Mouse (Mus musculus): ENCODE results near the gene Gdpd3. TPM values are rescaled to one million over a fixed set of nuclear protein-coding genes. Genes with fewer than 3 reads are reported as not detected.

Gene Gdpd3
- polyA plus RNA-seq, 1 experiment, result 58.2 TPM

DNA sequence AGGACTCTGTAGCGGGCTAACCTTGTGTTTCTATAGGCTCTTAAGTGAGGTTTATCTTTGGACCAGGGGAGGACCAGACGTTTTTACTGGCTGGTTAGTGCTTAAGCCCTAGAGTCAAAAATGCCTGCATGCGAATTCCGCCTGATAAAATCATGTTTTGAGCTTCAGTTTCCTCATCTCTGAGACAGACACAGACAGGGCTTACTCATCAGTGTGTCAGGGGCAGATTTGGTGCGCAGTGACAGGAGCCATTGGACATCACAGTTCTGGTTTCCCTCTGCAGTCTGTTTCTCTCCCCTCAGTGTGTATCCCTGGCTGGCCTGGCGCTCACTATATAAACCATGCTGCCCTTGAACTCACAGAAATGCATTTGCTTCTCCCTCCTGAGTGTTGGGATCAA, 37.0 kb downstream of the Gdpd3 start:
- no peak for DNase-seq
- Histone ChIP-seq H3K4me1 (ENCODE audit: control insufficient read depth, insufficient read depth, low read length) (peaks cover 3% of the 10 kb centered on the region; the same call in 1 of the 2 replicates), H3K27ac (ENCODE audit: insufficient read depth, low read depth, low read length) (no peak overlapping the region), H3K27me3 (replicated peaks; ENCODE audit: control insufficient read depth, insufficient read depth, low read length) (no peaks in the 10 kb centered on the region), H3K36me3 (ENCODE audit: control insufficient read depth, insufficient read depth, low read length) (no peaks in the 10 kb centered on the region), H3K4me3 (ENCODE audit: insufficient read depth, low read depth, low read length) (no peak overlapping the region)
- WGBS, result 95% methylated on average over 6 of the region's 6 CpGs
- TF ChIP-seq CTCF (conservative IDR thresholded peaks at IDR 0.05; ENCODE audit: insufficient read depth, insufficient read length, low read depth, low read length) (no peak), POLR2A (IDR thresholded peaks at IDR 0.05; ENCODE audit: low read depth, low read length) (no peak)

DNA sequence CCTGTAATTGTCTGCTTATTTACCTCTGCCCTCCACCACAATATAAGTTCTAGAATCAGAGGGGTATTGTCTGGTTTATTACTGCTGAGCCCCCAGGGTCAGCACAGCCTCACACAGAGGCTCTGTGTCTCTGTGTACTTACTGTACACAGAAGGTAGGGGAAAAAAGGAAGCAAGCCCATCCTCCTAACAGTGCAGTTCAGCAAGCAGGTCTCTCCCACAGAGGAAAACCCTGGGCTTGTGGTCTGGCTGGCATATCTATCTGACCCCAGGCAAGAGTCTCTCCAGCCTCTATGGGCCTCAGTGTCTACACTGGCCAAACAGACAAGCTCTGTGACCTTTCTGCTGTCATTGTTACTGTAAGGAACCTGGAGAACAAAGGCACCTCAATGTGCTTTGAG, 37.6 kb downstream of the Gdpd3 start:
- Histone ChIP-seq H3K27me3 (replicated peaks; ENCODE audit: control insufficient read depth, insufficient read depth, low read length) (no peaks in the 10 kb centered on the region), H3K36me3 (ENCODE audit: control insufficient read depth, insufficient read depth, low read length) (no peaks in the 10 kb centered on the region), H3K4me3 (ENCODE audit: insufficient read depth, low read depth, low read length) (no peak overlapping the region), H3K27ac (ENCODE audit: insufficient read depth, low read depth, low read length) (no peak overlapping the region), H3K4me1 (ENCODE audit: control insufficient read depth, insufficient read depth, low read length) (peaks cover 3% of the 10 kb centered on the region; the same call in 1 of the 2 replicates)
- DNase-seq, result no peak
- TF ChIP-seq POLR2A (IDR thresholded peaks at IDR 0.05; ENCODE audit: low read depth, low read length) (no peak), CTCF (conservative IDR thresholded peaks at IDR 0.05; ENCODE audit: insufficient read depth, insufficient read length, low read depth, low read length) (no peak)

DNA sequence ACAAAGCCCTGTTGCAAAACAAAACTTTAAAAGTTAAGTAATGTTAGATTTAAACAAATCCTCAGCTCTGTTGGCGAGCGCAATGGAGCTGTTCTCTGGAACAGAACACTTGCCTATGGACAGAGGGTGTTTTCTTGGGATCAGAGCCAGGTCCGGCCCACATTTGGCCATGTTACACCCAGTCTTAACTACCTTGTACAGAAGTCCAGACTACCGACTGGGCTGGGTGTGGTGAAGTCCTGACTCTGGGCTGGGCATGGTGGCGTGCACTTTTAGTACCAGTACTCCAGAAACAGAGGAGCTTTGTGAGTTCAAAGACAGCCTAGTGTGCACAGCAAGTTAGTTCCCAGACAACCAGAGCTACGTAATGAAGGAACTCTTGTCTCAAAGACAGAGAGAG, 40.8 kb downstream of the Gdpd3 start:
- Histone ChIP-seq H3K27me3 (replicated peaks; ENCODE audit: control insufficient read depth, insufficient read depth, low read length) (no peaks in the 10 kb centered on the region), H3K27ac (ENCODE audit: insufficient read depth, low read depth, low read length) (no peak overlapping the region), H3K36me3 (ENCODE audit: control insufficient read depth, insufficient read depth, low read length) (no peaks in the 10 kb centered on the region), H3K4me1 (ENCODE audit: control insufficient read depth, insufficient read depth, low read length) (no peaks in the 10 kb centered on the region), H3K4me3 (ENCODE audit: insufficient read depth, low read depth, low read length) (no peak overlapping the region)
- peak; percentile 70 for DNase-seq
- TF ChIP-seq POLR2A (IDR thresholded peaks at IDR 0.05; ENCODE audit: low read depth, low read length) (no peak), CTCF (conservative IDR thresholded peaks at IDR 0.05; ENCODE audit: insufficient read depth, insufficient read length, low read depth, low read length) (no peak)
- 60% methylated on average over 6 of the region's 6 CpGs for WGBS

DNA sequence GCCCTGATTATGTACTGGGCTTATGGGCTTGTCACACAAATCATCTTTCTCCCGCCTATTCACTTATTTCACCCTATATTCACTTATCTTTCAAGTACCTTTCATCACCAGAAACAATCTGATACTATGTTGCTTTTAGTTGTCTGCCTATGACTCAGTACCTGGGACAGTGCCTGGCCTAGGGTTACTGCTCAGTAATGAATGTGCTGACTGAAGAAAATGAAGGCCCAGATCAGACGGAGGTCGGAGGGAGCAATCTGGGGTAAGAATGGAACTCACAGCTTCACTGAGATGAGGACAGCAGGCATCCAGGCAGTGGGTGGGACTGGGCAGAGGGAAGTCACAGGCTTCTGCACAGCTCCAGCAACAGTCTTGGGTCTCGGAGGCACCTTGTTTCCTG, 41.3 kb downstream of the Gdpd3 start:
- H3K36me3 ChIP-seq (ENCODE audit: control insufficient read depth, insufficient read depth, low read length), result no peaks in the 10 kb centered on the region
- H3K27me3 ChIP-seq (replicated peaks; ENCODE audit: control insufficient read depth, insufficient read depth, low read length), result no peaks in the 10 kb centered on the region
- no peak overlapping the region for H3K4me3 ChIP-seq (ENCODE audit: insufficient read depth, low read depth, low read length)
- no peaks in the 10 kb centered on the region for H3K4me1 ChIP-seq (ENCODE audit: control insufficient read depth, insufficient read depth, low read length)
- DNase-seq, result no peak
- no peak overlapping the region for H3K27ac ChIP-seq (ENCODE audit: insufficient read depth, low read depth, low read length)
- 65% methylated on average over 4 of the region's 4 CpGs for WGBS
- TF ChIP-seq POLR2A (IDR thresholded peaks at IDR 0.05; ENCODE audit: low read depth, low read length), result no peak
- TF ChIP-seq CTCF (conservative IDR thresholded peaks at IDR 0.05; ENCODE audit: insufficient read depth, insufficient read length, low read depth, low read length), result no peak

DNA sequence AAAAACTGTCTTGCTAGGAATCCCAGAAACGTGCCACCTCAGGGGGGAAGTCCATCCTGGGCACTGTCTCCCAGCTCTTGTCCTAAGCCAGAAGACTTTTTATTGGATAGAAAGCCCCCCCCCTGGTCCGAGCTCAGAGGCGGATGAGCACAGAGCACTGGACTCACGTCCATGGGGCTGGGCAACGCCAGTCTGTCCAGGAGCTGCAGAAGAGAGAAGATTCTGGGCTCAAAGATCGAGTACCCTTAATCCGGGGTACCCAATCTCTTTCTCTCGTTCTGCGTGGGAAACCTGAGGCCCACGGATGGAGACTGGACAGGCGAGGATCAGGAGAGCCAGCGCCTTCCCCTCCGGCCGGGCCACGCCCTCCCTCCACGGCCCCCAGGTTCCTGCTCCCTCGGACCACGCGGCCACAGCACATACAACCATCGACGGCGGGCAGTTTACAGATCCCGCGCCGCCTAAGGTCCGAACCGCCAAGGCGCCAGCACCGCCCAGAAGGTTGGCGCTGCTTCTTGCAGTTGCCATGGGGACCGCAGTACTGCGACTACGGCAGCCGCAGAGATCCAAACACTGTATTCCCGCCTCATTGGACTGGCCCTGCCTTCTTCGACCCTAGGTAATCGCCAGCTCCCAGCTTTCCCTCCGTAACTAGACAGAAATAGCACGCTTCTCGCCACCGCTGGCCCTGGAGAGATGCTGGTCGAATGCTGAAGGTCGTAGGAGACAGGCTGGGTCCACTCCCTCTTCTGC, 42.7 kb downstream of the Gdpd3 start:
- Histone ChIP-seq H3K27me3 (replicated peaks; ENCODE audit: control insufficient read depth, insufficient read depth, low read length) (no peaks in the 10 kb centered on the region), H3K36me3 (ENCODE audit: control insufficient read depth, insufficient read depth, low read length) (no peaks in the 10 kb centered on the region), H3K27ac (ENCODE audit: insufficient read depth, low read depth, low read length) (no peak overlapping the region), H3K4me1 (ENCODE audit: control insufficient read depth, insufficient read depth, low read length) (no peaks in the 10 kb centered on the region), H3K4me3 (ENCODE audit: insufficient read depth, low read depth, low read length) (peak overlapping the region; percentile 64)
- DNase-seq, result peak; percentile 96
- WGBS, result under 1% methylated on average over 43 of the region's 43 CpGs
- TF ChIP-seq POLR2A (IDR thresholded peaks at IDR 0.05; ENCODE audit: low read depth, low read length) (no peak), CTCF (conservative IDR thresholded peaks at IDR 0.05; ENCODE audit: insufficient read depth, insufficient read length, low read depth, low read length) (no peak)

DNA sequence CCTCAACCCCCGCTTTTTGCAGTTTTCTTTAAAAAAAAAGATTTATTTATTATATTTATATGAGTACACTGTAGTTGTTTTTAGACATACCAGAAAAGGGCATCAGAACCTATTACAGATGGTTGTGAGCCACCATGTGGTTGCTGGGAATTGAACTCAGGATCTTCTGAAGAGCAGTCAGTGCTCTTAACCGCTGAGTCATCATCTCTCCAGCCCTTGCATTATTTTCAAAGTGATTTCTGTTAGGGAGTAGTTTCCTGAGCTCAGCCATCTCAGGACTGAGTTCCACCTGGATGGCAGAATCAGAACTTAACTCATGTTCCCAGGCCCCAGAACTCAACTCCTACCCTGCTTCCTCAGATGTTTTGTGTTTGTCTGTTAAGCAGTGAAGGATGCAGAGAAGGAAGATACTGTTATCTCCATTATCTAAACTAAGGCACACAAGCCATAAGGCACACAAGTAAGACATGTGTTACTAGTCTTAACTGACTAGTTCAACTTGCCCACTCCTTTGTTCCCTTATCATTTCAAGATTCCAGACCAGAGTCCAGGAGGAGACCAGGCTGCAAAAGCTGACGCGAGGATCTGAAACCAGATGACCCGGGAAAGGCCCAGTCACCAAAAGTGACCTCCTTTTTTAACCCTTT, 43.7 kb downstream of the Gdpd3 start:
- 61% methylated on average over 5 of the region's 5 CpGs for WGBS
- TF ChIP-seq POLR2A (IDR thresholded peaks at IDR 0.05; ENCODE audit: low read depth, low read length), result no peak
- TF ChIP-seq CTCF (conservative IDR thresholded peaks at IDR 0.05; ENCODE audit: insufficient read depth, insufficient read length, low read depth, low read length), result no peak
- Histone ChIP-seq H3K36me3 (ENCODE audit: control insufficient read depth, insufficient read depth, low read length) (no peaks in the 10 kb centered on the region), H3K27ac (ENCODE audit: insufficient read depth, low read depth, low read length) (no peak overlapping the region), H3K27me3 (replicated peaks; ENCODE audit: control insufficient read depth, insufficient read depth, low read length) (no peaks in the 10 kb centered on the region), H3K4me3 (ENCODE audit: insufficient read depth, low read depth, low read length) (no peak overlapping the region), H3K4me1 (ENCODE audit: control insufficient read depth, insufficient read depth, low read length) (no peaks in the 10 kb centered on the region)
- DNase-seq, result no peak

DNA sequence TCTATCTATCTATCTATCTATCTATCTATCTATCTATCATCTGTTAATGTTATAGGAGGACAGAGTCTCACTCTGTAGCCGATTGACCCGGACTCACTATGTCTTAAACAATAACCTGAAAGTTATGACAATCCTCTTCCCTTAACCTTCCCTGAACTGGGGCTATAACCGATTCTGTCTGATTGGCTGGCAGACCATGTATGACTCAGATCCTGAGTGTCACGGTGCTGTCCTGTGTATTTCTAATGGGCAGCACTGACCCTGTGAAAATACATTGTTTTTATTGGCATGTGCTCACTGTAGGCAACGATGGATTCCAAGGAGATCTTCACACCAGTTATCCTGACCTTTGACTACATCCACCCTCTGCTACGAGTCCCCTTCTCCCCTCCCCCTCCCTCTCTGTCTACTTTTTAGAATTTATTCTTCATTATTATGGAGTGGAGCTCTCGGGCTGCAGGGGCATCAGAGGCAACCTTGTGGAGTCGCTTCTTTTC, 49.6 kb downstream of the Gdpd3 start:
- H3K27me3 ChIP-seq (replicated peaks; ENCODE audit: control insufficient read depth, insufficient read depth, low read length), result no peaks in the 10 kb centered on the region
- TF ChIP-seq POLR2A (IDR thresholded peaks at IDR 0.05; ENCODE audit: low read depth, low read length) (no peak), CTCF (conservative IDR thresholded peaks at IDR 0.05; ENCODE audit: insufficient read depth, insufficient read length, low read depth, low read length) (no peak)
- no peak overlapping the region for H3K27ac ChIP-seq (ENCODE audit: insufficient read depth, low read depth, low read length)
- WGBS, result 41% methylated on average over 8 of the region's 8 CpGs
- H3K4me3 ChIP-seq (ENCODE audit: insufficient read depth, low read depth, low read length), result no peak overlapping the region
- H3K36me3 ChIP-seq (ENCODE audit: control insufficient read depth, insufficient read depth, low read length), result no peaks in the 10 kb centered on the region
- no peak for DNase-seq
- H3K4me1 ChIP-seq (ENCODE audit: control insufficient read depth, insufficient read depth, low read length), result no peaks in the 10 kb centered on the region

All from kidney, adult 2 months (tissue).